Mouse (Mus musculus): ENCODE results near the gene Il21r. TPM values are rescaled to one million over a fixed set of nuclear protein-coding genes. Genes with fewer than 3 reads are reported as not detected.

Gene Il21r
- polyA plus RNA-seq, 1 experiment from 2014 or later, result 0.46 TPM

GRCm38 (mm10) chr7:125578106-125578505 lies 25.1 kb upstream of the Il21r start:
- Histone ChIP-seq H3K36me3 (ENCODE audit: control insufficient read depth, insufficient read depth, low read length) (no peaks in the 10 kb centered on the region; the same call in none of the 2 replicates), H3K27me3 (ENCODE audit: control insufficient read depth, insufficient read depth, low read length) (no peaks in the 10 kb centered on the region), H3K27ac (ENCODE audit: low read length) (no peak overlapping the region), H3K4me3 (ENCODE audit: low read depth, low read length) (no peak overlapping the region), H3K4me1 (ENCODE audit: control insufficient read depth, insufficient read depth, low read length) (peaks cover 25% of the 10 kb centered on the region; the same call in 1 of the 2 replicates), H3K9me3 (ENCODE audit: control insufficient read depth, low read depth, low read length) (no peaks in the 10 kb centered on the region), H3K9ac (replicated peaks; ENCODE audit: low read depth, low read length) (no peak overlapping the region), H3K4me2 (replicated peaks; ENCODE audit: low read depth, low read length) (no peak overlapping the region)
- 54% methylated on average over 3 of the region's 3 CpGs for WGBS
- no peak for ATAC-seq (ENCODE audit: insufficient number of reproducible peaks, insufficient read depth, low FRiP score, low read depth)

- H3K4me1 ChIP-seq (ENCODE audit: control insufficient read depth, insufficient read depth, low read length), result peaks cover 25% of the 10 kb centered on the region; the same call in 1 of the 2 replicates
- no peaks in the 10 kb centered on the region for H3K9me3 ChIP-seq (ENCODE audit: control insufficient read depth, low read depth, low read length)
- no peak overlapping the region for H3K27ac ChIP-seq (ENCODE audit: low read length)
- no peaks in the 10 kb centered on the region; the same call in none of the 2 replicates for H3K36me3 ChIP-seq (ENCODE audit: control insufficient read depth, insufficient read depth, low read length)
- H3K27me3 ChIP-seq (ENCODE audit: control insufficient read depth, insufficient read depth, low read length), result no peaks in the 10 kb centered on the region
- no peak for ATAC-seq (ENCODE audit: insufficient number of reproducible peaks, insufficient read depth, low FRiP score, low read depth)
- no peak overlapping the region for H3K4me2 ChIP-seq (replicated peaks; ENCODE audit: low read depth, low read length)
- H3K4me3 ChIP-seq (ENCODE audit: low read depth, low read length), result no peak overlapping the region
- H3K9ac ChIP-seq (replicated peaks; ENCODE audit: low read depth, low read length), result no peak overlapping the region
- WGBS, result 84% methylated on average over 9 of the region's 9 CpGs
Observed at GRCm38 (mm10) chr7:125579545-125580219, 23.5 kb upstream of the Il21r start.

- ATAC-seq (ENCODE audit: insufficient number of reproducible peaks, insufficient read depth, low FRiP score, low read depth), result no peak
- H3K36me3 ChIP-seq (ENCODE audit: control insufficient read depth, insufficient read depth, low read length), result no peaks in the 10 kb centered on the region; the same call in 1 of the 2 replicates
- no peak overlapping the region for H3K4me2 ChIP-seq (replicated peaks; ENCODE audit: low read depth, low read length)
- no peak overlapping the region for H3K9ac ChIP-seq (replicated peaks; ENCODE audit: low read depth, low read length)
- WGBS, result 86% methylated on average over 1 of the region's 1 CpGs
- H3K9me3 ChIP-seq (ENCODE audit: control insufficient read depth, low read depth, low read length), result no peaks in the 10 kb centered on the region
- H3K4me1 ChIP-seq (ENCODE audit: control insufficient read depth, insufficient read depth, low read length), result peaks cover 25% of the 10 kb centered on the region; the same call in 1 of the 2 replicates
- no peaks in the 10 kb centered on the region for H3K27me3 ChIP-seq (ENCODE audit: control insufficient read depth, insufficient read depth, low read length)
- no peak overlapping the region for H3K4me3 ChIP-seq (ENCODE audit: low read depth, low read length)
- no peak overlapping the region for H3K27ac ChIP-seq (ENCODE audit: low read length)
Observed at GRCm38 (mm10) chr7:125580220-125580549, 23.0 kb upstream of the Il21r start.

- peak overlapping the region; percentile 77 for H3K4me2 ChIP-seq (replicated peaks; ENCODE audit: low read depth, low read length)
- H3K27me3 ChIP-seq (ENCODE audit: control insufficient read depth, insufficient read depth, low read length), result no peaks in the 10 kb centered on the region
- H3K9ac ChIP-seq (replicated peaks; ENCODE audit: low read depth, low read length), result 0 out of 2 replicates have a peak overlapping the region, but pooled peaks have one; percentile 21
- peaks cover 25% of the 10 kb centered on the region; the same call in 1 of the 2 replicates for H3K4me1 ChIP-seq (ENCODE audit: control insufficient read depth, insufficient read depth, low read length)
- ATAC-seq (ENCODE audit: insufficient number of reproducible peaks, insufficient read depth, low FRiP score, low read depth), result no peak; the same call in 1 of the 2 replicates
- 8% methylated on average over 16 of the region's 16 CpGs for WGBS
- H3K9me3 ChIP-seq (ENCODE audit: control insufficient read depth, low read depth, low read length), result no peaks in the 10 kb centered on the region
- H3K36me3 ChIP-seq (ENCODE audit: control insufficient read depth, insufficient read depth, low read length), result no peaks in the 10 kb centered on the region; the same call in 1 of the 2 replicates
- no peak overlapping the region for H3K27ac ChIP-seq (ENCODE audit: low read length)
- H3K4me3 ChIP-seq (ENCODE audit: low read depth, low read length), result peak overlapping the region; percentile 27
Observed at GRCm38 (mm10) chr7:125580625-125581316, 22.5 kb upstream of the Il21r start.

GRCm38 (mm10) chr7:125581317-125581672 lies 21.9 kb upstream of the Il21r start:
- peak overlapping the region; percentile 77 for H3K4me2 ChIP-seq (replicated peaks; ENCODE audit: low read depth, low read length)
- no peak overlapping the region for H3K27ac ChIP-seq (ENCODE audit: low read length)
- peak overlapping the region; percentile 27 for H3K4me3 ChIP-seq (ENCODE audit: low read depth, low read length)
- no peaks in the 10 kb centered on the region; the same call in 1 of the 2 replicates for H3K36me3 ChIP-seq (ENCODE audit: control insufficient read depth, insufficient read depth, low read length)
- H3K4me1 ChIP-seq (ENCODE audit: control insufficient read depth, insufficient read depth, low read length), result peaks cover 25% of the 10 kb centered on the region; the same call in 1 of the 2 replicates
- H3K9ac ChIP-seq (replicated peaks; ENCODE audit: low read depth, low read length), result 0 out of 2 replicates have a peak overlapping the region, but pooled peaks have one; percentile 21
- no peaks in the 10 kb centered on the region for H3K9me3 ChIP-seq (ENCODE audit: control insufficient read depth, low read depth, low read length)
- WGBS, result 3% methylated on average over 21 of the region's 21 CpGs
- H3K27me3 ChIP-seq (ENCODE audit: control insufficient read depth, insufficient read depth, low read length), result no peaks in the 10 kb centered on the region
- ATAC-seq (ENCODE audit: insufficient number of reproducible peaks, insufficient read depth, low FRiP score, low read depth), result peak; percentile 70; the same call in 1 of the 2 replicates

- Histone ChIP-seq H3K9me3 (ENCODE audit: control insufficient read depth, low read depth, low read length) (no peaks in the 10 kb centered on the region), H3K4me2 (replicated peaks; ENCODE audit: low read depth, low read length) (no peak overlapping the region), H3K4me3 (ENCODE audit: low read depth, low read length) (no peak overlapping the region), H3K9ac (replicated peaks; ENCODE audit: low read depth, low read length) (no peak overlapping the region), H3K4me1 (ENCODE audit: control insufficient read depth, insufficient read depth, low read length) (0 out of 2 replicates have a peak, but pooled peaks cover 7% of the 10 kb centered on the region), H3K27me3 (ENCODE audit: control insufficient read depth, insufficient read depth, low read length) (no peaks in the 10 kb centered on the region), H3K27ac (ENCODE audit: low read length) (no peak overlapping the region), H3K36me3 (ENCODE audit: control insufficient read depth, insufficient read depth, low read length) (no peaks in the 10 kb centered on the region)
- no peak for ATAC-seq (ENCODE audit: insufficient number of reproducible peaks, insufficient read depth, low FRiP score, low read depth)
- 80% methylated on average over 6 of the region's 6 CpGs for WGBS
Observed at GRCm38 (mm10) chr7:125583325-125584004, 19.8 kb upstream of the Il21r start.

- Histone ChIP-seq H3K4me3 (ENCODE audit: low read depth, low read length) (no peak overlapping the region), H3K9ac (replicated peaks; ENCODE audit: low read depth, low read length) (no peak overlapping the region), H3K9me3 (ENCODE audit: control insufficient read depth, low read depth, low read length) (no peaks in the 10 kb centered on the region), H3K27me3 (ENCODE audit: control insufficient read depth, insufficient read depth, low read length) (no peaks in the 10 kb centered on the region), H3K4me1 (ENCODE audit: control insufficient read depth, insufficient read depth, low read length) (0 out of 2 replicates have a peak, but pooled peaks cover 7% of the 10 kb centered on the region), H3K27ac (ENCODE audit: low read length) (no peak overlapping the region), H3K36me3 (ENCODE audit: control insufficient read depth, insufficient read depth, low read length) (no peaks in the 10 kb centered on the region), H3K4me2 (replicated peaks; ENCODE audit: low read depth, low read length) (no peak overlapping the region)
- WGBS, result 84% methylated on average over 5 of the region's 5 CpGs
- no peak for ATAC-seq (ENCODE audit: insufficient number of reproducible peaks, insufficient read depth, low FRiP score, low read depth)
Observed at GRCm38 (mm10) chr7:125584005-125584369, 19.2 kb upstream of the Il21r start.

GRCm38 (mm10) chr7:125586355-125586754 lies 16.9 kb upstream of the Il21r start:
- no peaks in the 10 kb centered on the region for H3K36me3 ChIP-seq (ENCODE audit: control insufficient read depth, insufficient read depth, low read length)
- no peak overlapping the region for H3K9ac ChIP-seq (replicated peaks; ENCODE audit: low read depth, low read length)
- no peaks in the 10 kb centered on the region for H3K9me3 ChIP-seq (ENCODE audit: control insufficient read depth, low read depth, low read length)
- no peak overlapping the region for H3K4me3 ChIP-seq (ENCODE audit: low read depth, low read length)
- no peak for ATAC-seq (ENCODE audit: insufficient number of reproducible peaks, insufficient read depth, low FRiP score, low read depth)
- H3K4me2 ChIP-seq (replicated peaks; ENCODE audit: low read depth, low read length), result no peak overlapping the region
- no peaks in the 10 kb centered on the region for H3K4me1 ChIP-seq (ENCODE audit: control insufficient read depth, insufficient read depth, low read length)
- H3K27ac ChIP-seq (ENCODE audit: low read length), result no peak overlapping the region
- H3K27me3 ChIP-seq (ENCODE audit: control insufficient read depth, insufficient read depth, low read length), result no peaks in the 10 kb centered on the region
- WGBS, result 99% methylated on average over 23 of the region's 23 CpGs

Measured in stomach, embryonic 14.5 days (tissue).